ENCODE assay signal across 8 mouse cellular contexts in the genomic region with DNA sequence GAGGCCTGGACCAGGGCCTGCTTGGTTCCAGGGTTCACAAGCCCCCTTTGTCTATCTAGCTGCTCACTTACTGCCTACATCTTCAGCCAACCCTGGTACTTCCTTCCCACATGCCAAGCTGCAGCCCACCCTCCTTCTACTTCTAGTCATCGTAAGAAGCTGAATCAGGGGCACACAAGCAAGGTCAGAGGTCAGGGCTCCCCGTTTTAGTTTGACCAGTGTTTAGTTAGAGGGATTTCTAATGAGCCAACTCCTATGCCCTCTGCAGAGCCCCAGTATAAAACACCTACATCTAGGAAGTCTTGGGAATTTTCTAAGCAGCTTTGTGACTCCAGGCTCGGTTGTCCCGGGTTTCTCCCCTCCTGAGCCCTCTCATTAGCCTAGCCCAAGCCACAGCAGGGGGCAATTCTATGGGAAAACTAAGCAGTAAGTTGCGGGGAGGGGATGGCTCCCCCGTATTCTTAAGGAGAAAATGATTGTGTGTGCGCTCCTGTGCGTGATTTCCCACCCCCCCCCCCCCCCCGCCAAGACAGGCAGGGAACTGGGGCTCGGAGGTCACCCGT. TPM values are rescaled to one million over a fixed set of nuclear protein-coding genes. Genes with fewer than 3 reads are reported as not detected.
DNase-seq lines count a peak whose midpoint lies in the region; ATAC-seq and TF ChIP-seq lines count a peak whose summit lies in the region.

No protein-coding gene starts in this region.

- intact Hi-C loops in left cerebral cortex, postnatal 36 days (cut with DNase I), result no loop called here

- peak overlapping the region; percentile 41 for H3K4me3 ChIP-seq in kidney, postnatal 0 days (replicated peaks; ENCODE audit: low read depth, low read length)
- H3K4me3 ChIP-seq in bone marrow macrophage, adult 2 months (ENCODE audit: insufficient read depth, low read length), result peak overlapping the region; percentile 77
- no peak overlapping the region for H3K4me3 ChIP-seq in hindbrain, embryonic 11.5 days (ENCODE audit: low read depth, low read length)
- H3K4me3 ChIP-seq in midbrain, embryonic 13.5 days (replicated peaks), result peak overlapping the region; percentile 39; the same call in 1 of the 2 replicates

- H3K36me3 ChIP-seq in kidney, postnatal 0 days (ENCODE audit: insufficient read depth, low read length), result peaks cover 14% of the 10 kb centered on the region; the same call in 1 of the 2 replicates
- H3K36me3 ChIP-seq in hindbrain, embryonic 11.5 days (ENCODE audit: control insufficient read depth, insufficient read depth, low read length), result no peaks in the 10 kb centered on the region
- H3K36me3 ChIP-seq in midbrain, embryonic 13.5 days, result peaks cover 17% of the 10 kb centered on the region

- peaks cover 29% of the 10 kb centered on the region for H3K4me1 ChIP-seq in kidney, postnatal 0 days (replicated peaks; ENCODE audit: insufficient read depth, low read length)
- peaks cover 5% of the 10 kb centered on the region; the same call in 1 of the 2 replicates for H3K4me1 ChIP-seq in bone marrow macrophage, adult 2 months (ENCODE audit: control insufficient read depth, insufficient read depth, low read length)
- peaks cover 35% of the 10 kb centered on the region for H3K4me1 ChIP-seq in hindbrain, embryonic 11.5 days (replicated peaks; ENCODE audit: control insufficient read depth, insufficient read depth, low read length)
- peaks cover 72% of the 10 kb centered on the region for H3K4me1 ChIP-seq in midbrain, embryonic 13.5 days (replicated peaks)

- TF ChIP-seq POLR2A in bone marrow macrophage, adult 2 months (IDR thresholded peaks at IDR 0.05; ENCODE audit: borderline replicate concordance, low read depth, low read length), result no peak

- peak overlapping the region; percentile 89 for H3K4me2 ChIP-seq in kidney, postnatal 0 days (ENCODE audit: low read length)
- H3K4me2 ChIP-seq in hindbrain, embryonic 11.5 days (replicated peaks; ENCODE audit: low read depth, low read length), result peak overlapping the region; percentile 33
- H3K4me2 ChIP-seq in midbrain, embryonic 13.5 days (replicated peaks), result peak overlapping the region; percentile 67

- H3K27me3 ChIP-seq in kidney, postnatal 0 days (ENCODE audit: insufficient read depth, low read length), result 0 out of 2 replicates have a peak, but pooled peaks cover 6% of the 10 kb centered on the region
- peaks cover 64% of the 10 kb centered on the region for H3K27me3 ChIP-seq in hindbrain, embryonic 11.5 days (ENCODE audit: control insufficient read depth, insufficient read depth, low read length)
- peaks cover 65% of the 10 kb centered on the region for H3K27me3 ChIP-seq in midbrain, embryonic 13.5 days

- peak; percentile 53 for DNase-seq in kidney, postnatal 0 days (ENCODE audit: low spot score)
- DNase-seq in kidney, postnatal 4 days, result no peak
- peak; percentile 72 for DNase-seq in hindbrain, embryonic 11.5 days (ENCODE audit: low spot score)
- no peak for DNase-seq in left cerebral cortex, postnatal 36 days (ENCODE audit: low spot score in 2 of 2)
- no peak for DNase-seq in adrenal gland, adult (ENCODE audit: inconsistent age in 2 of 2, low spot score in 1 of 2)

- H3K9me3 ChIP-seq in kidney, postnatal 0 days (replicated peaks; ENCODE audit: low read length), result no peaks in the 10 kb centered on the region
- H3K9me3 ChIP-seq in hindbrain, embryonic 11.5 days (ENCODE audit: control insufficient read depth, low read length), result no peaks in the 10 kb centered on the region
- H3K9me3 ChIP-seq in midbrain, embryonic 13.5 days, result no peaks in the 10 kb centered on the region

- no peak overlapping the region for H3K9ac ChIP-seq in kidney, postnatal 0 days (ENCODE audit: low read depth, low read length)
- H3K9ac ChIP-seq in hindbrain, embryonic 11.5 days (ENCODE audit: low read depth, low read length), result no peak overlapping the region
- no peak overlapping the region for H3K9ac ChIP-seq in midbrain, embryonic 13.5 days (replicated peaks)

- TF ChIP-seq CTCF in kidney, postnatal 0 days (IDR thresholded peaks at IDR 0.05; ENCODE audit: low read depth), result no peak
- TF ChIP-seq CTCF in bone marrow macrophage, adult 2 months (IDR thresholded peaks at IDR 0.05; ENCODE audit: low read depth, low read length), result no peak

- ATAC-seq in kidney, postnatal 0 days (replicated peaks; ENCODE audit: low FRiP score, low read depth), result no peak
- peak; percentile 22 for ATAC-seq in hindbrain, embryonic 11.5 days (ENCODE audit: low FRiP score)
- peak; percentile 24 for ATAC-seq in midbrain, embryonic 13.5 days
- ATAC-seq in frontal cortex, adult (ENCODE audit: low TSS enrichment), result no peak

- peak overlapping the region; percentile 79 for H3K27ac ChIP-seq in kidney, postnatal 0 days
- no peak overlapping the region for H3K27ac ChIP-seq in bone marrow macrophage, adult 2 months (ENCODE audit: insufficient read depth, low read depth, low read length)
- H3K27ac ChIP-seq in hindbrain, embryonic 11.5 days (ENCODE audit: low read depth, low read length), result peak overlapping the region; percentile 67
- H3K27ac ChIP-seq in midbrain, embryonic 13.5 days, result peak overlapping the region; percentile 84

- WGBS in kidney, postnatal 0 days, result 1% methylated on average over 8 of the region's 11 CpGs
- WGBS in hindbrain, embryonic 11.5 days, result under 1% methylated on average over 7 of the region's 11 CpGs
- WGBS in midbrain, embryonic 13.5 days, result 0% methylated on average over 10 of the region's 11 CpGs

RNA-seq across cellular contexts. Expression of a gene that starts 4.0 kb away (rescaled TPM):
- 29.2 and 30.8 TPM in 2 replicates for polyA plus RNA-seq in kidney, postnatal 0 days (2015; fragmentation: Nextera tagmentation; extraction: Ambion mirVana)
- 17.9 and 24.5 TPM in 2 replicates for polyA plus RNA-seq in bone marrow macrophage, adult 2 months (2012; ENCODE audit: insufficient read depth, insufficient read length, missing spikeins)
- polyA plus RNA-seq in hindbrain, embryonic 11.5 days (2014; fragmentation: Nextera tagmentation; extraction: Ambion mirVana), result 7.2 and 8.8 TPM in 2 replicates
- polyA plus RNA-seq in midbrain, embryonic 13.5 days (2015; fragmentation: Nextera tagmentation; extraction: Ambion mirVana), result 23.6 and 26.2 TPM in 2 replicates
- 10 to 100 TPM; 23.7 to 37.6 TPM for total RNA-seq in left cerebral cortex, postnatal 36 days (2021)

RNA-seq across cellular contexts. Expression of a gene that starts 11.0 kb away (rescaled TPM):
- 566 and 582 TPM in 2 replicates for polyA plus RNA-seq in kidney, postnatal 0 days (2015; fragmentation: Nextera tagmentation; extraction: Ambion mirVana)
- polyA plus RNA-seq in bone marrow macrophage, adult 2 months (2012; ENCODE audit: insufficient read depth, insufficient read length, missing spikeins), result 478 and 551 TPM in 2 replicates
- polyA plus RNA-seq in hindbrain, embryonic 11.5 days (2014; fragmentation: Nextera tagmentation; extraction: Ambion mirVana), result 264 and 280 TPM in 2 replicates
- 451 and 572 TPM in 2 replicates for polyA plus RNA-seq in midbrain, embryonic 13.5 days (2015; fragmentation: Nextera tagmentation; extraction: Ambion mirVana)
- 100 to 1,000 TPM; 652 to 731 TPM for total RNA-seq in left cerebral cortex, postnatal 36 days (2021)

RNA-seq across cellular contexts. Expression of a gene that starts 25.3 kb away (rescaled TPM):
- 69.5 and 72.3 TPM in 2 replicates for polyA plus RNA-seq in kidney, postnatal 0 days (2015; fragmentation: Nextera tagmentation; extraction: Ambion mirVana)
- 10.1 and 10.5 TPM in 2 replicates for polyA plus RNA-seq in bone marrow macrophage, adult 2 months (2012; ENCODE audit: insufficient read depth, insufficient read length, missing spikeins)
- polyA plus RNA-seq in hindbrain, embryonic 11.5 days (2014; fragmentation: Nextera tagmentation; extraction: Ambion mirVana), result 57.3 and 61.7 TPM in 2 replicates
- polyA plus RNA-seq in midbrain, embryonic 13.5 days (2015; fragmentation: Nextera tagmentation; extraction: Ambion mirVana), result 74.5 and 77.1 TPM in 2 replicates
- 100 to 1,000 TPM; 103 to 115 TPM for total RNA-seq in left cerebral cortex, postnatal 36 days (2021)

RNA-seq across cellular contexts. Expression of a gene that starts 30.6 kb away (rescaled TPM):
- polyA plus RNA-seq in kidney, postnatal 0 days (2015; fragmentation: Nextera tagmentation; extraction: Ambion mirVana), result 7.3 and 9.4 TPM in 2 replicates
- 42.3 and 47.9 TPM in 2 replicates for polyA plus RNA-seq in bone marrow macrophage, adult 2 months (2012; ENCODE audit: insufficient read depth, insufficient read length, missing spikeins)
- 5.1 and 7.7 TPM in 2 replicates for polyA plus RNA-seq in hindbrain, embryonic 11.5 days (2014; fragmentation: Nextera tagmentation; extraction: Ambion mirVana)
- 2.8 and 4.4 TPM in 2 replicates for polyA plus RNA-seq in midbrain, embryonic 13.5 days (2015; fragmentation: Nextera tagmentation; extraction: Ambion mirVana)
- total RNA-seq in left cerebral cortex, postnatal 36 days (2021), result 10 to 100 TPM in 1 of 2 experiments, 1 to 10 TPM in 1; 9.7 to 10.9 TPM

RNA-seq across cellular contexts. Expression of a gene that starts 35.8 kb away (rescaled TPM):
- polyA plus RNA-seq in kidney, postnatal 0 days (2015; fragmentation: Nextera tagmentation; extraction: Ambion mirVana), result 0.33 and 0.37 TPM in 2 replicates
- polyA plus RNA-seq in bone marrow macrophage, adult 2 months (2012; ENCODE audit: insufficient read depth, insufficient read length, missing spikeins), result 0.67 and 0.78 TPM in 2 replicates
- 0.77 and 1.2 TPM in 2 replicates for polyA plus RNA-seq in hindbrain, embryonic 11.5 days (2014; fragmentation: Nextera tagmentation; extraction: Ambion mirVana)
- 2.9 and 3.0 TPM in 2 replicates for polyA plus RNA-seq in midbrain, embryonic 13.5 days (2015; fragmentation: Nextera tagmentation; extraction: Ambion mirVana)
- 1 to 10 TPM; 3.5 to 3.6 TPM for total RNA-seq in left cerebral cortex, postnatal 36 days (2021)

Comparison
In these comparisons a context has a peak if more than half of its experiments do, and no peak if none do; other contexts are left out.
1. DNase-seq: peak in kidney, postnatal 0 days (single experiment) and hindbrain, embryonic 11.5 days (single experiment); none in kidney, postnatal 4 days (0 of 2), left cerebral cortex, postnatal 36 days (0 of 2) and adrenal gland, adult (0 of 2).
2. ATAC-seq: peak in hindbrain, embryonic 11.5 days (single experiment) and midbrain, embryonic 13.5 days (single experiment); none in kidney, postnatal 0 days (single experiment) and frontal cortex, adult (single experiment).
3. H3K4me2 ChIP-seq: peak in every context shown above with its lines; median percentile 89 in kidney, postnatal 0 days; 67 in midbrain, embryonic 13.5 days; 33 in hindbrain, embryonic 11.5 days.